Mouse (Mus musculus) ES-E14 (cell line): ENCODE measurements around the gene Cd5.

Experiments
- CHD2 ChIP-seq: IDR thresholded peaks from 2 replicates; pipeline ENCODE4 v1.6.1; 2014; ENCODE audit warnings: mild to moderate bottlenecking, low read depth, low read length, inconsistent platforms
- HCFC1 ChIP-seq: IDR thresholded peaks from 2 replicates; pipeline ENCODE4 v1.6.1; 2012; ENCODE audit warnings: low read length, inconsistent platforms, borderline replicate concordance; ENCODE audit not compliant: insufficient read depth
- MAFK ChIP-seq: IDR thresholded peaks from 2 replicates; pipeline ENCODE4 v1.6.1; 2014; ENCODE audit warnings: mild to moderate bottlenecking, low read depth, low read length, inconsistent platforms; ENCODE audit not compliant: insufficient read depth
- ZC3H11A ChIP-seq: IDR thresholded peaks from 2 replicates; pipeline ENCODE4 v1.6.1; 2012; ENCODE audit warnings: low read depth, mild to moderate bottlenecking, inconsistent platforms, low read length, borderline replicate concordance
- ZNF384 ChIP-seq: IDR thresholded peaks from 2 replicates; pipeline ENCODE4 v1.6.1; 2012; ENCODE audit warnings: low read depth, low read length, inconsistent platforms

GRCm38 (mm10) chr19:10685727-10686126 lies 53.1 kb downstream of the Cd5 start:
- TF ChIP-seq ZNF384: no peak
- TF ChIP-seq MAFK: no peak
- TF ChIP-seq CHD2: no peak
- no peak for TF ChIP-seq ZC3H11A
- TF ChIP-seq HCFC1: no peak
